ENCODE assay signal across 8 mouse cellular contexts in the genomic region with DNA sequence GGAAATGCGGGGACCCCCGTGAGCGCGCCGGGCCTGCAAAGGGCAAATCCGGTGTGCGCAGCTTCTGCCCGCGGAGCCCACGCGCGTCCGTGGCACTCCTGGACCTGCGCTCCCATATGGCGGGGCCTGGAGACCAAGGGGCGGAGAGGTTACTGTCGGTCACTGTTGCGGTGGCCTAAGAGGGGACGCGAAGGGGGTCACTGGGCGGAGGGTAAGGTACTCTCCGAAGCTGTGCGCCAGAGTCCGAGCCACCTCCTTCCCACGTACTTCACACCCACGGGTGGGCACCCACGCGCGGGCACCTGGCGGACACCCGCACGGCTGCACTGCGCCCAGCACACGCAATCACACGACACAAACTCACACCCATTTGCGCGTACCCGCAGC. TPM values are rescaled to one million over a fixed set of nuclear protein-coding genes. Genes with fewer than 3 reads are reported as not detected.
DNase-seq lines count a peak whose midpoint lies in the region; ATAC-seq and TF ChIP-seq lines count a peak whose summit lies in the region.

No protein-coding gene starts in this region.

- peak overlapping the region; percentile 60 for H3K4me3 ChIP-seq in brown adipose tissue, adult 24 weeks (ENCODE audit: insufficient read depth, low read depth, low read length)
- peak overlapping the region; percentile 62 for H3K4me3 ChIP-seq in forebrain, embryonic 12.5 days (replicated peaks)
- H3K4me3 ChIP-seq in intestine, postnatal 0 days (ENCODE audit: low read depth, low read length), result peak overlapping the region; percentile 60
- H3K4me3 ChIP-seq in midbrain, embryonic 13.5 days (replicated peaks), result peak overlapping the region; percentile 67

- DNase-seq in kidney, adult 9 months, result peak; percentile 48
- DNase-seq in kidney, postnatal 10 days, result no peak
- DNase-seq in testis, postnatal 10 days (ENCODE audit: low spot score), result peak; percentile 60
- no peak for DNase-seq in thymus, adult 18-20 months

- H3K27ac ChIP-seq in brown adipose tissue, adult 24 weeks (replicated peaks; ENCODE audit: low read depth, low read length), result peak overlapping the region; percentile 52
- no peak overlapping the region for H3K27ac ChIP-seq in forebrain, embryonic 12.5 days
- no peak overlapping the region for H3K27ac ChIP-seq in intestine, postnatal 0 days (ENCODE audit: low read depth, low read length)
- H3K27ac ChIP-seq in midbrain, embryonic 13.5 days, result peak overlapping the region; percentile 32; the same call in 1 of the 2 replicates

- TF ChIP-seq CTCF in intestine, postnatal 0 days (IDR thresholded peaks at IDR 0.05; ENCODE audit: low read depth), result no peak

- ATAC-seq in forebrain, embryonic 12.5 days (ENCODE audit: low FRiP score), result peak; percentile 51
- peak; percentile 36; the same call in 1 of the 2 replicates for ATAC-seq in intestine, postnatal 0 days
- ATAC-seq in midbrain, embryonic 13.5 days, result peak; percentile 63

- under 1% methylated on average over 38 of the region's 38 CpGs for WGBS in forebrain, embryonic 12.5 days
- under 1% methylated on average over 38 of the region's 38 CpGs for WGBS in intestine, postnatal 0 days
- WGBS in midbrain, embryonic 13.5 days, result under 1% methylated on average over 37 of the region's 38 CpGs

- H3K9me3 ChIP-seq in forebrain, embryonic 12.5 days, result no peaks in the 10 kb centered on the region
- H3K9me3 ChIP-seq in intestine, postnatal 0 days (ENCODE audit: control insufficient read depth), result no peaks in the 10 kb centered on the region
- H3K9me3 ChIP-seq in midbrain, embryonic 13.5 days, result no peaks in the 10 kb centered on the region

- peaks cover 30% of the 10 kb centered on the region for H3K4me1 ChIP-seq in brown adipose tissue, adult 24 weeks (ENCODE audit: control insufficient read depth, insufficient read depth, insufficient read length, low read length)
- peaks cover 18% of the 10 kb centered on the region for H3K4me1 ChIP-seq in forebrain, embryonic 12.5 days
- H3K4me1 ChIP-seq in intestine, postnatal 0 days (replicated peaks; ENCODE audit: control insufficient read depth, insufficient read depth, low read length), result no peaks in the 10 kb centered on the region
- peaks cover 23% of the 10 kb centered on the region for H3K4me1 ChIP-seq in midbrain, embryonic 13.5 days (replicated peaks)

- H3K4me2 ChIP-seq in forebrain, embryonic 12.5 days, result peak overlapping the region; percentile 100
- peak overlapping the region; percentile 99 for H3K4me2 ChIP-seq in intestine, postnatal 0 days (replicated peaks; ENCODE audit: low read depth)
- H3K4me2 ChIP-seq in midbrain, embryonic 13.5 days (replicated peaks), result peak overlapping the region; percentile 100

- no peaks in the 10 kb centered on the region for H3K36me3 ChIP-seq in forebrain, embryonic 12.5 days (replicated peaks)
- no peaks in the 10 kb centered on the region for H3K36me3 ChIP-seq in intestine, postnatal 0 days (ENCODE audit: control insufficient read depth, insufficient read depth)
- peaks cover 3% of the 10 kb centered on the region; the same call in 1 of the 2 replicates for H3K36me3 ChIP-seq in midbrain, embryonic 13.5 days

- H3K9ac ChIP-seq in forebrain, embryonic 12.5 days, result peak overlapping the region; percentile 58
- peak overlapping the region; percentile 48 for H3K9ac ChIP-seq in intestine, postnatal 0 days (ENCODE audit: low read depth, low read length)
- H3K9ac ChIP-seq in midbrain, embryonic 13.5 days (replicated peaks), result peak overlapping the region; percentile 72

- peaks cover 60% of the 10 kb centered on the region for H3K27me3 ChIP-seq in forebrain, embryonic 12.5 days
- peaks cover 21% of the 10 kb centered on the region for H3K27me3 ChIP-seq in intestine, postnatal 0 days (replicated peaks; ENCODE audit: control insufficient read depth, insufficient read depth, low read length)
- peaks cover 36% of the 10 kb centered on the region for H3K27me3 ChIP-seq in midbrain, embryonic 13.5 days

RNA-seq across cellular contexts. Expression of gene Klf15, which starts 0.5 kb away (rescaled TPM):
- 14.5 and 19.8 TPM in 2 replicates for polyA plus RNA-seq in brown adipose tissue, adult 24 weeks (2012; ENCODE audit: insufficient read depth, insufficient read length, missing spikeins)
- polyA plus RNA-seq in forebrain, embryonic 12.5 days (2016; fragmentation: Nextera tagmentation; extraction: Ambion mirVana), result 3.8 and 4.3 TPM in 2 replicates
- polyA plus RNA-seq in intestine, postnatal 0 days (2015; fragmentation: Nextera tagmentation; extraction: Ambion mirVana), result 0.51 and 0.86 TPM in 2 replicates
- 8.7 and 9.0 TPM in 2 replicates for polyA plus RNA-seq in midbrain, embryonic 13.5 days (2015; fragmentation: Nextera tagmentation; extraction: Ambion mirVana)

RNA-seq across cellular contexts. Expression of gene Aldh1l1, which starts 23.4 kb away (rescaled TPM):
- polyA plus RNA-seq in brown adipose tissue, adult 24 weeks (2012; ENCODE audit: insufficient read depth, insufficient read length, missing spikeins), result 46.2 and 52.8 TPM in 2 replicates
- polyA plus RNA-seq in forebrain, embryonic 12.5 days (2016; fragmentation: Nextera tagmentation; extraction: Ambion mirVana), result 2.0 TPM in 2 replicates
- 12.1 and 15.6 TPM in 2 replicates for polyA plus RNA-seq in intestine, postnatal 0 days (2015; fragmentation: Nextera tagmentation; extraction: Ambion mirVana)
- 28.3 and 30.8 TPM in 2 replicates for polyA plus RNA-seq in midbrain, embryonic 13.5 days (2015; fragmentation: Nextera tagmentation; extraction: Ambion mirVana)

RNA-seq across cellular contexts. Expression of gene Cfap100, which starts 34.2 kb away (rescaled TPM):
- polyA plus RNA-seq in brown adipose tissue, adult 24 weeks (2012; ENCODE audit: insufficient read depth, insufficient read length, missing spikeins), result 1.6 TPM in 1 of 2 replicates, not detected in the other
- polyA plus RNA-seq in forebrain, embryonic 12.5 days (2016; fragmentation: Nextera tagmentation; extraction: Ambion mirVana), result 1.9 and 2.6 TPM in 2 replicates
- polyA plus RNA-seq in intestine, postnatal 0 days (2015; fragmentation: Nextera tagmentation; extraction: Ambion mirVana), result 0.07 TPM in 1 of 2 replicates, not detected in the other
- polyA plus RNA-seq in midbrain, embryonic 13.5 days (2015; fragmentation: Nextera tagmentation; extraction: Ambion mirVana), result 6.7 and 8.4 TPM in 2 replicates

Comparison
In these comparisons a context has a peak if more than half of its experiments do, and no peak if none do; other contexts are left out.
1. DNase-seq: peak in kidney, adult 9 months (single experiment) and testis, postnatal 10 days (single experiment); none in kidney, postnatal 10 days (single experiment) and thymus, adult 18-20 months (0 of 2).
2. H3K27ac ChIP-seq: peak in brown adipose tissue, adult 24 weeks (single experiment) and midbrain, embryonic 13.5 days (single experiment); none in forebrain, embryonic 12.5 days (single experiment) and intestine, postnatal 0 days (single experiment).
3. Peak in every context shown above with its lines, with median percentiles within 50 percentile points of each other: H3K4me3 ChIP-seq, ATAC-seq, H3K4me2 ChIP-seq and H3K9ac ChIP-seq.